Mouse (Mus musculus) heart, adult 11 months (tissue): ENCODE results near the gene Iffo2.

Source experiments
- DNase-seq: peaks from one replicate; pipeline ENCODE4 v3.0.0; 2022

Gene Iffo2

GRCm38 (mm10) chr4:139611542-139611953, 81.2 kb downstream of the Iffo2 start:
- peak; percentile 99 for DNase-seq

DNA sequence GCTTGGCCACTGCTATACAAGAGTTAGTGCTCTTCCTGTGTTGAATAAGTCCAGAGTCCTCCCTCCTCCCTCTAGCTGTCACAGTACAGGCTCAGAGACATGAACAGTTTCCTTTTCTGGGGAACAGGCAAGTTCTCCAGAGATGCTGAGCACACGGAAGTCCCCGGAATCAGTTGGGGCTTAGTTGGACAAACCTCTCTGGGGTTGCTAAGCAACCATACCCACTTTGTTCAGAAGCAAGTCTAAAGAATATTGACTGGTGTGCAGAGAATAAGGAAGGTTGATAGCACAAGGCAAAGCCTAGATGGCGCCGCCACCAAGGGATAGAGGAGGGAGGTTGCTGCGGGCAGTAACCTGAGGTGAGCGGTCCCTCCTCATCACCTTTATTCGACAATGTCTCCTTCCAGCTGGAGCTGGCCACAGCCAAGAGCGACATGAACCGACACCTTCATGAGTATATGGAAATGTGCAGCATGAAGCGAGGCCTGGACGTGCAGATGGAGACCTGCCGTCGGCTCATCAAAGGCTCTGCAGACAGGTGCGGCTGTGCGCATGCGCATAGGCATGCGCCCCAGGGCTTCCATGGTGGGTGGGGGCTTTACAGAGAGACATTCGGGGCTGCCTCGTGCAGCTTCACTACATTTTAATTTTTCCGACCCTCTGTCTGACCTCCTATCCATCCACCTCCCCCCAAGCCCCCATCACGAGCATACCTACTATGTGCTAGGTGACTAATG, 84.3 kb downstream of the Iffo2 start:
- no peak for DNase-seq

DNA sequence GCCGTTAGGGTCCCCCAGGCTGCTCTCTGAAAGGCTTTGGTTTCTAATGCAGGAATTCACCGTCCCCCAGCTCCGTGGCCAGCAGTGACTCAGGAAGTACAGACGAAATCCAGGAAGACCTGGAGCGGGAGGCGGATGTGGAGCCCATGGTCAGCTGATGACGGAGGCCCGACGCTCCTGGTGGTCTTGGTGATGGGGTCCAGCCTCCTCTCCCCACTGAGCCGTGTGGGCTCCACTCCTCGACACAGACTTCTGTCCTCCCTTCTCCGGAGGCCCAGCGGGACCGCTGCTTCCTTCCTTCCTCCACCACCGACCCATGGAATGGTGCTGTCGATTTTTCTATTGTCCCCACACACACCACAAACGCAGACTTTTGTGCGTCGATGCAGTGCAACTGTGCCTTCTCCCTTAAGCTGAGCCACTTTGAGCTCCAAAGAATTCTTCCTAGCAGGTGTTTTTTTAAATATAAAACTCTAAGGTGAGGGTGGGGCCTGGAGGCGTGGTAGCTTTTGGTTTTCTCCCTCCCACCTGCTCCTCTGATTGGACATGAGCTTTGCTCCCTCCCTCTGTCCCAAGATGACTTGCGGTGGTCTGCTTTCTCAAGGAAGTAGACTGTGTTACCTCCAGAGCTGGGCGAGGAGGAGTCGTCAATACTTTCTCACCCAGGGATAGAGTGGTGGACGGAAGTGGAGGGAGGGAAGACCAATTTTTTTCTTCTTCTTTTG, 86.1 kb downstream of the Iffo2 start:
- DNase-seq, result peak; percentile 98

GRCm38 (mm10) chr4:139617001-139617364, 86.6 kb downstream of the Iffo2 start:
- DNase-seq, result no peak

- DNase-seq, result peak; percentile 89
Measured at GRCm38 (mm10) chr4:139619765-139620164, 89.4 kb downstream of the Iffo2 start.

DNA sequence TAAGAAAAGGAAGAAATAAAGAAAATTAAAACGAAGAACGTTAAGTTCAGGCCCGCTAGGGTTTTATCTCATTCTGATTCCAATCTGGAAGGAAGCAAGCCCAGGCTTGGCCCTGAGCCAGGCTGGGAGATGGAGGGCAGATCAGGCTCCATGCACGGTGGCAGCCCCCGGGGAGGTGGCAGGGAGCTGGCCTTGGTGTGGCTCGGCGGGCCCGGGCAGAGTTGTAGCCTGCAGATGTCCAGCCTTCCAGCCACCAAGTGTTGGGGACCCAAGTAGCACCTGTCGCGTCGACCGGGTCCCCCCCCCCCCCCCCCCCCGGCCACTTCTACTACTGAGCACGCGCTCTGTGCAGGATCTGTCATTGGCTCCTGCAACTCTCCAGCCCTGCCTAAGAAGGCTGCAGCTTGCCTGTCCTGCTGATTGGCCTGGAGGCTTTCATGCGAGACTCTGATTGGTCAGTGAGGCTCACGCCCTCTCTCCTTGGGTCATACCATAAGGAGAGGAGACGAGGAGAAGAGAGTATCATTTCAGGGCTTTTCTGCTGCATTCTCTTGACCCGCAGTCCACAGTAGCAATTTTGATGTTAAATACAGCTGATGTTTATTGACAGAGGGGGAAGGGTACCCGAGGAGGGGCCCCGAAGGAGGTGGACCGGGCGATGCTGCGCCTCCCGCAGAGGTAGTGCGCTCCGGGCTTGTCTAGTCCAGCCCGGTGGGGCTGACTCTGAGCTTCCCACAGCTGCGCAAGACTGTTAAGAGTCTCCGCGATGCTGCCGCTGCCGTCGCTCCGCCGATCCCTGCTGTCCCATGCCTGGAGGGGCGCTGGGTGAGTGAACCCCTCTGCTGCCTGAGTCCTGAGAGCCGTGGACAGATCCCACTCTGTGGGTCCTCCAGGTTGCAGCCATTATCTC, 92.3 kb downstream of the Iffo2 start, which contains the start of gene Aldh4a1:
TSS of gene Aldh4a1 (plus strand) at position 494 of the 910 bp plus-strand sequence.
- peak; percentile 100 for DNase-seq

DNA sequence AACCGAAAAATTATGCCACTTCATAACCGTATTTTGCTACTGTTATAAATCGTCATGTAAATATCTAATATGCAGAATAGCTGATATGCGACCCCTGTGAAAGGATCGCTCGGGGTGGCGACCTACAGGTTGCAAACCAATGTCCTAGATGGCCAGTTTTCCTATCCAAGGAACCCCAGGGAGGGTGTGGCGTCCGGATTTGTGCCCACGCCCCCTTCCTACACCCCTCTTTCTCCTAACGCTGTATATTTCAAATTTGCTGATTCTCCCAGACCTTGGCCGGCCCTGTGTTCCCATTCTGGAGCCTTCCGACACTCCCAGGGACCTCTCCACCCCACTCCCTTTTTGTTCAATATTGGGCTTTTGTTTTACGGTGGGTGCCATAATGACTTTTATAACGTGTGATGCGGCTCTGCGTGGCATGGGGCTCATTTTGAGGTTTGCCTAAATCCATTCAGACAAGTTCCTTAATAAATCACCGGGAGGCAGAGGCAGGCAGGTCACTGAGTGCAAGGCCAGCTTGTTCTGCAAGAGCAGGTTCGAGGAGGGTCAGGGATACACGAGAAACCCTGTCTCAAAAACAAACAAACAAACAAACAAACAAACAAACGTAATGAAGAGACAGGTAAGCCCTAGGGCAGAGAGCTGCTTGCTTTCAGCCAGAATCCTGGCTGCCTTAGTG, 93.2 kb downstream of the Iffo2 start:
- peak; percentile 91 for DNase-seq

DNA sequence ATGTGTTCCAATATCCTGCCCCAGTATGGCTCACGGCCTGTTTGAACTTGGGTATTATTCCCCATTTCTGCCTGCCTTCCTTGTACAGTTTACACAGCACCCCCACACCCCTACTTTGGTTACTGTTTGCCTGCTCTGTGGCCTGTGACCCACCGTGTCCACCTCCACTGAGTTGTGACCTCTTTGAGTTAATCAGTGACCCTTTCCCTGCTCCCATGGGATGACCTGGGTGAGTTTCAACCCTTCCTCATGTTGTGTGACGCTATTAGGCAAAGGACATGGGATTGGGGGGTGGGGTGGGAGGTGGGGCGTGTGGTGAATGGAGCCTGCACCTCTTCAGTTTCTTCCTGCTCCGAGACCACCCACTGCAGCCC, 93.8 kb downstream of the Iffo2 start:
- no peak for DNase-seq

GRCm38 (mm10) chr4:139624706-139625105, 94.4 kb downstream of the Iffo2 start:
- DNase-seq, result peak; percentile 88

GRCm38 (mm10) chr4:139627361-139627760, 97.0 kb downstream of the Iffo2 start:
- DNase-seq, result no peak

DNA sequence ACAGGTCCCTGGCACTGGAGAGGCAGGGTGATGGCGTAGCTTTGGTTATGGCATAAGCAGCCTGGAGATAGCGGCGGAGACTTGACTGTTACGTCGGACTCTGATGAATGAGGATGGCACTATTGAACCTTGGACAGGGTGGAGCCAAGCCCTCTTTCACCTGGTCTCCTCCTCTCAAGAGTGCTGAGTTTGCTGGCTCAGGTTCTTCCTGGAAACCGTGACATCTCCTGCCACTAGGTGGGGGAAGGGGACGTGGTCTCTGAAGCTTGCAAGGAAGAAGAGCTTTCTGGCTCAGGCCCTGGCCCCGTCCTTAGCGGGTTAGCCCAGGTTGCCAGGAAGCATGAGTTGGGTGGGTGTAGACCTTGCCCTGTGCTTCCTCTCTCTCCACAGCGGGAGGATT, 99.8 kb downstream of the Iffo2 start:
- DNase-seq, result no peak

DNA sequence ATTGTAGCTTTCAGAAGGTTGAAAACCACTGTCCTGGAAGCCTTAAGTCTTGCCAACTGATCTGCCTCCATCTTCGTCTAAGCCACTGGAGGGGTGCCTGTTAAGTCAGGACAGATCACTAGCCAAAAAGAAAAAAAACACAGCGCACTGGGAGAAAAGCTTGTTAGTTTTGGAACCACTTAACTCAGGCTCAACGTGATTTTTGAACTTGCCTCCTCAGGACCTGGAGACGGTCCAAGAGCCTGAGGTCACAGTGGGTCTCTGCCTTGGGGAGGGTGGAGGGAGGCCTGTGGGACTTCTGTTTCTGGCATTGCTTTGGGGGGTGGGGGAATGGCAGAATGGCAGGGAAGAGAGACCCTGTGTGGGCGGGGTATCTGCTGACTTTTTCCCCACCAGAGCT, 100.8 kb downstream of the Iffo2 start:
- DNase-seq, result no peak

GRCm38 (mm10) chr4:139631569-139632253, 101.4 kb downstream of the Iffo2 start:
- peak; percentile 88 for DNase-seq

GRCm38 (mm10) chr4:139632254-139632580, 101.9 kb downstream of the Iffo2 start:
- peak; percentile 83 for DNase-seq

- DNase-seq, result peak; percentile 90
Measured at GRCm38 (mm10) chr4:139636373-139636772, 106.0 kb downstream of the Iffo2 start.

DNA sequence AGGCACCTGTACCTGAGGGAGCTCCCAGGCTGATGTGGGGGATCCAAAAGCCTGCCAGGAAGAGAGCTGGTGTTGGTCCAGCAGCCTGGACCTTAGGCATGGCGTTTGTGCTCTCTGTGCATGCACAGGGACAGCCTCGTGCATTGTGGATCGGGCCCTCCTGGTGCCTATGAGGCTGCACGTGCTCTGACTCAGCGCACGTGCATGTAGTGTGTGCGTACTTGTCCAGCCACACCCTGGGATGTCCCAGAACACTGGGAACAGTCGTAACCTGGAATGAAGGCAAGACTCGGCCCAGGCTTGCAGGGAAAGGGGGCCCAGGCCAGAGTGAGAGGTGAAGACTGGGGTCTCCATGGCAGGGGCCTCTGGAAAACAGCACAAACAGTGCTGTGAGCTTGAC, 107.5 kb downstream of the Iffo2 start:
- no peak for DNase-seq

DNA sequence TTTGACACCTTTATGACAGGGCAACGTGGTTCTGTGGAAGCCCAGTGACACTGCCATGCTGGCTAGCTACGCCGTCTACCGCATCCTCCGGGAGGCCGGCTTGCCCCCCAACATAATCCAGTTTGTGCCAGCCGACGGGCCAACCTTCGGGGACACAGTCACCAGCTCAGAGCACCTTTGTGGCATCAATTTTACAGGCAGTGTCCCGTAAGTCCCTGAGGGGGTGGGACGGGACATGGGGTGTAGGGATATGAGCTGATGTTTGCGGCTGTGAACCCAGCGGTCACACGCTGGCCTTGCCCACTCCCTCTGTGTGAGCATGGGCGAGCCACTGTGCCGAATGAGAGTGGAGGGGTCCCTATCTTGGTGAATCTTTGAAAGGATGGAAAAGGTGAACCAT, 108.0 kb downstream of the Iffo2 start:
- peak; percentile 91 for DNase-seq

- no peak for DNase-seq
Measured at GRCm38 (mm10) chr4:139639801-139640200, 109.5 kb downstream of the Iffo2 start.

GRCm38 (mm10) chr4:139640333-139640732, 110.0 kb downstream of the Iffo2 start:
- peak; percentile 86 for DNase-seq

GRCm38 (mm10) chr4:139640775-139641174, 110.4 kb downstream of the Iffo2 start:
- DNase-seq, result no peak

GRCm38 (mm10) chr4:139641829-139642425, 111.6 kb downstream of the Iffo2 start:
- DNase-seq, result no peak

GRCm38 (mm10) chr4:139643972-139644371, 113.6 kb downstream of the Iffo2 start:
- DNase-seq, result peak; percentile 92
